Mouse (Mus musculus) lung, postnatal 36 days (tissue): ENCODE measurements around the gene Ttc5.
"Not testable (repeated sequence)": the region's sequence is repeated elsewhere in the genome, so short reads cannot be mapped to it uniquely, and the experiment has no call there.

ENCODE experiments used
- DNase-seq: peaks from one replicate; pipeline ENCODE4 v3.0.0; 2022; ENCODE audit warnings: mixed read lengths

Gene Ttc5

GRCm38 (mm10) chr14:50785251-50785637, at the start of gene Ttc5:
Gene Ttc5, minus strand, starts transcription at chr14:50785519.
- peak; percentile 95 for DNase-seq

DNA sequence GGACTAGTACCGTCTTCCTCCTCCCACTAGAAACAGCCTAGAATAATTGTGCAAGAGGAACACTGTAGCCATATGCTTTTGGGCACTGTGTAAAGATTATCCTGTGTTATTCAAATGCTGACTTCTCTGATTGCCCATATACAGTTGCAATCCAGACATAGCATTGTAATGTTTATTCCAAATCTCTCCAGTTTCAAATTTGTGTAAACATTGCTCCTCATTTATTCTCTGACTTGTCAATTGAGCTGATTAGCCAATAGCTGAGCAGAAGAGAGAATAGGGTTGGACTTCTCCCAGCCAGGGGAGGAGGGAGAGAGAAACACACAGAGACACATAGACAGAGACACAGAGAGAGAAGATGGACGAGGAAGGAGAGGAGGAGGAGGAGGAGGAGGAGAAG, 49.1 kb upstream of the Ttc5 start:
- DNase-seq = peak; percentile 40

GRCm38 (mm10) chr14:50833964-50834363, 48.6 kb upstream of the Ttc5 start:
- DNase-seq = peak; percentile 64

DNA sequence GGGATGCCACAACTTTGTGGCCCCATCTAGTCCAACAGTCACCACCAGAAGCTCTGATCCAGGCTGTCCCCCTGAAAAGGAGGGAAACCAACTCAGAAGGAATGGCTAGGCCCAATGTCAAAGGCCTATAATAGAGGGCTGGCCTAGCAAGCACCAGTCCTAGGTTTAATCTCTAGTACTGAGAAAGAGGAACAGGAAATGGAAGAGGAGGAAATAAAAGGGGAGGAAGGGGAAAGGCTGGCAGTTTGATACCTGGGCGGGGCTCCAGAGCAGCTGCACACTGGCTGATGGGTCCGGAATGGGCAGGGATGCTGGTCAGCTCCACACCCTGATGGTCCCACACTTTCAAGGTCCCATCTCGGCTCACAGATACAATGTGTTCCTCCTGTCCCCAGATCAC, 44.6 kb upstream of the Ttc5 start:
- DNase-seq = peak; percentile 34

DNA sequence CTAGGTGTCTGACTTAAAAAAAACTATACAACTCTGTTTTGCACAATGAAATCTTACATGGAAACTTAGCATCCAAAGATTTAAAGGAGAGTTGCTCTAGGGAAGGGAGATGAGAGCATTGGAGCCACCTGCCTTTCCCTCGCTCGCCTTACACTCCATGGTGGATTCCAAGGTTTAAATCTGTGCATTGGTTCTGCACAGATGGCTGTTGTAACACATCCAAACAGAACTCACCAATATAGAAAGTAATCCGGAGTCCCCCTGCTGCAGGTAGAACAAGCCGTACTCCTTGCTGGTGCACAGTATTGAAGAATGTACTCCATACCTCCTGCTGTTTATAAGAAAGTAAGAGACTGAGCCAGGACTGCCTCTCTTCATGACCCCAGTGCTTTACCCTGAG, 41.3 kb upstream of the Ttc5 start:
- DNase-seq = no peak

GRCm38 (mm10) chr14:50824219-50824618, 38.9 kb upstream of the Ttc5 start:
- peak; percentile 37 for DNase-seq

- DNase-seq = no peak
Observed at GRCm38 (mm10) chr14:50823240-50823639, 37.9 kb upstream of the Ttc5 start.

DNA sequence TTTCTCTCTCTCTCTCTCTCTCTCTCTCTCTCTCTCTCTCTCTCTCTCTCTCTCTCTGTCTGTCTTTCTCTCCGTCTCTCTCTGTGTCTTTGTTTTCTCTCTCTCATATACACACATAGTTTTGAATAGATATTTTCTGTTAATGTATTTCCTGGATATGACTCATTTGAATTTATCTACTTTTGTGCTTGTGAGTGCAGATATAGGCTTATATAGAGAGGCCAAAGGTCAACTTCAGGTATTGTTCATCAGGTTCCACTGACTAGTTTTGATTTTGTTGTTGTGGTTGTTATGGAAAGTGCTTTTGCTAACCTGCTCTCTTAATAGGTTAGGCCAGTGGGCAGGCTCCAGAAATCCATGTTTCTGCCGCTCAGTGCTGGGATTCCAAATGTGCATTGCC, 27.7 kb upstream of the Ttc5 start:
- DNase-seq = no peak

DNA sequence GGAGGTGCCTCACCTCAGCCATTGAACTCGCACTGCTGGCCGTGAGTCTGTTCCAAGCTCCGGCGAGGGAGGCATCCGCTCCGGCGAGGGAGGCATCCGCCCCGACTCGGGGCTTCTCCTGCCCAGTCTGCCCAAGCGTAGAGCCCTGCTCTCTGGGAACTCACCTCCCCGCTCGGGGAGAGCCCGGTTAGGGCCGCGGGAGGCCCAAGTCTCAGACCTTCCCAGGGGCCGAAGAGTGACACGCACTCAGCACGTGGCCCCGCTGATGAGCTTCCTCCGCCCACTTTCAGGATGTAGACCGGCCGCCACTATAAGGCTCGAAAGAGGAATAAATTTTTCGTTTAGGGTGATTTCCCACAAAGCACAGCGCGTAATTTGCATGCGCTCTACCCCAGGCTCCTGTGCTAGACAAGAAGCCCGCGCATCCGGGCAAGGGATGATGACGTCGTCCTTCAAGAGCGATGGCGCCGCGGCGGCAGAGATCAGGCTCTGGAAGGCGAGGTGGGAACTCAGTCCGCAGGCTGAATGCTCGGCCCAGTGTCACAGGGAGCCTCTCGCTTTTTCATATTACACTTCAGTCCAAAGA, 22.3 kb upstream of the Ttc5 start, which contains the start of the genes Ccnb1ip1 and Parp2:
Gene Ccnb1ip1, minus strand, starts transcription at position 246 of the 586 bp plus-strand sequence.
Gene Parp2, plus strand, starts transcription at position 355 of the 586 bp plus-strand sequence.
- peak; percentile 98 for DNase-seq

GRCm38 (mm10) chr14:50806469-50806868, 21.1 kb upstream of the Ttc5 start:
- DNase-seq = not testable (repeated sequence)

GRCm38 (mm10) chr14:50804683-50805082, 19.4 kb upstream of the Ttc5 start:
- DNase-seq = no peak

DNA sequence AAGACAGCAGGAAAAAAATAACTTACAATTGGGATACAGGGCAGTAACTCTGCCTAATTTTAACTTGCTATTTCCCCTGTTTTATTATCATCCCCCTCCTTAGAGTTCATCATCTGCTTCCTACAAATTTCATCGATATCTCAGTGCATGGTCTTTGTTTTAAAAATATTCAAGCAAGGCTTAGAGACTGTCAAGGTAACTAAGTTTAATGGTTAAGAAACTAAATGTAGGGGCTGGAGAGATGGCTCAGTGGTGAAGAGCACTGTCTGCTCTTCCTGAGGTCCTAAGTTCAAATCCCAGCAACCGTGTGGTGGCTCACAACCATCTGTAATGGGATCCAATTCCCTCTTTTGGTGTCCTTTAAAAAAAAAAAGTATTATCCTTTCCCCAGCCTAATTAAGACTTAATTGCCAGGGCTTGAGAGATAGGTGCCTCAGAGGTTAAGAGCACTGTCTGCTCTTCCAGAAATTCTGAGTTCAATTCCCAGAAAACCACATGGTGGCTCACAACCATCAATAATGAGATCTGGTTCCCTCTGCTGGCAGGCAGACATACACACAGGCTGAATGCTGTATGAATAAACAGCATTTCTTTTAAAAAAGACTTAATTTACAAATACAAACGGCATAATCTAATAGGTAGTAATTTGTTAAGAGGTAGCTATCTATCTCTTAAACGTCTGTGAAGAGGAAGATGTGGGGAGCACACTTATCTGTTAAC, 17.7 kb upstream of the Ttc5 start:
- peak; percentile 38 for DNase-seq

GRCm38 (mm10) chr14:50802441-50802840, 17.1 kb upstream of the Ttc5 start:
- no peak for DNase-seq

DNA sequence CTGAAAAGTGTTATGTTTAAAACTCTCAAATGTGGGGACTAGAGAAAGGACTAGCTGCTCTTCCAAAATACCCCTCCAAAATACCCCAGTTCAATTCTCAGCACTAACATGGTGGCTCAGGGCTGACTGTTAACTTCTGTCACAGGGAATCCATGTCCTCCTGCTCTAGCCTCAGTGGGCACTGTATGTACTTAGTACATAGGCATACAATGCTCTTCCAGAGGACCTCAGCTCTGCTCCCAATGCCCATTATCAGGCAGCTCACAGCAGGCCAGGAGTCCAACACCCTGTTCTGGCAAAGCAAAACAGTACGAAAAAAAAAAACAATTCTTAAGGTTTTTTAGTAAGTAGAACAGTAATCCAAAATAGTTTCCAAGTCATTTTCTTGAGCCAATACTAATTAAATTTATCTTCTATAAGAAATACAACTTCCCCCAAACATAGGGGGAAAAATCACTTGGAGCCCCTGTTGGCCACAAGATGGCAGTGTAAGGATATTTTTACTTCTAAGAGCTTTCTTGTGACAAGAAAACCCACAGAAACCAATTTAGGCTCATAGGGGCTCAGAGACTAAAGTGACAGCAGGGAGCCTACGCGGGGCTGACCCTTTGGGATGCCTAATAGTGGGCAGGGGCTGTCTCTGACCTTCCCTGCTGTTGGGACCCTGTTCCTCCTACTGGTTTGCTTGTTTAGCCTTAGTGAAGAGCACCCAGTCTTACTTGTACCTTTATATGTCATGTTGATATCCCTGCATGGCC, 14.4 kb upstream of the Ttc5 start:
- peak; percentile 69 for DNase-seq

DNA sequence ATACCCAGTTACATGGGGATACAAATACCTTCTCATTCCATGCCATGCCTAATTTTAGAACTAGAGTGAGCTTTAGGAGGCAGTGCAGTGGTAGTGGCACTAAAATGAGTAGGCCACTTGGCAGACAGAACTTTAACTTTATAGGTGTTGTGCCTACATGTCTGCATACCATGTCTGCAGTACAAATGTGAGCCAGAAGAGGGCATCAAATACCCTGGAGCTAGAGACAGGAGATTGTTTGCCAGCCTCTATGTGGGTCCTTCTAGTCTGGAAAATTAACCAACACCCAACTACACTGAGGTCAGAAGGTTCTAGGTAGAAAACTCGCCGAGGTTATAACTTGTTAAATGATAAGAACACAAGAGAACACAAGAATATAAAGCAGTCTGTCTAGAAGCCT, 13.2 kb upstream of the Ttc5 start:
- peak; percentile 40 for DNase-seq

DNA sequence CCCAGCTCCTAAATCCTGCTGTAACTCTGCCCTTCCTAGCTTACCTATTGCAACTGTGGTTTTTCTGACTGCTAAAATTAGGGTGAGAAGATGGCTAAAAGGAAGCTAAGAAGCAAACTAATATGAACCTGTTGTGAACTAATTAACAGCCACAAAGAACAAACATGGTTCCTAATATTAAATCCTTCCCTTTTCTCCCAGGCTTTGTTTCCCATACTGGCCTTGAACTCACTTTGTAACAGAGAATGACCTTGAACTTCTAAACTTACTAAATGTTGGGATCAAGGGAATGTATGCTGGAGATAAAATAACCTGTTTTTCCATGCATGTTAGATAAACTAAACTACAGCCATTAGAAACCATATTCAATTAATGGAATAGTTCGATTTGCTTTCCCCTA, 11.1 kb upstream of the Ttc5 start:
- DNase-seq = no peak

DNA sequence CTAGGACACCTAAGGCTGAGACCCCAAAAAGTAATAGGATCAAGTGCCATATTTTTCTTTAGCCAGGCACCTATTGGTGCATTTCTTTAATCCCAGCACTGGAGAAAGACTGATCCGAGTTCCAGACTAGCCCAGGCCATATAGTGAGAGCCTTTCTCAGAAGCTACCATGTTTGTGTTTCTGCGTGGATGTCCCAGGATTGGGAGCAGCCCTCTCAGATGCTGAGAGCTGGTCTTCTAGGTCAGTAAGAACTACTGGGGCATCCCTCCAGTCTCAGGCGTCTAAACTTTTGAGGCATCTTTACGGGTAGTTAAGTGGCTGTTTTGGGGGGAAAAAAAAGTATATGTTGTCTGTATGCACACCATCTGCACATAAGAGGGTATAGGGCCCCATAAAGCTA, 10.6 kb upstream of the Ttc5 start:
- no peak for DNase-seq

GRCm38 (mm10) chr14:50795261-50795935, 10.1 kb upstream of the Ttc5 start:
- DNase-seq = no peak

- DNase-seq = no peak
Observed at GRCm38 (mm10) chr14:50788157-50788556, 2.8 kb upstream of the Ttc5 start.

DNA sequence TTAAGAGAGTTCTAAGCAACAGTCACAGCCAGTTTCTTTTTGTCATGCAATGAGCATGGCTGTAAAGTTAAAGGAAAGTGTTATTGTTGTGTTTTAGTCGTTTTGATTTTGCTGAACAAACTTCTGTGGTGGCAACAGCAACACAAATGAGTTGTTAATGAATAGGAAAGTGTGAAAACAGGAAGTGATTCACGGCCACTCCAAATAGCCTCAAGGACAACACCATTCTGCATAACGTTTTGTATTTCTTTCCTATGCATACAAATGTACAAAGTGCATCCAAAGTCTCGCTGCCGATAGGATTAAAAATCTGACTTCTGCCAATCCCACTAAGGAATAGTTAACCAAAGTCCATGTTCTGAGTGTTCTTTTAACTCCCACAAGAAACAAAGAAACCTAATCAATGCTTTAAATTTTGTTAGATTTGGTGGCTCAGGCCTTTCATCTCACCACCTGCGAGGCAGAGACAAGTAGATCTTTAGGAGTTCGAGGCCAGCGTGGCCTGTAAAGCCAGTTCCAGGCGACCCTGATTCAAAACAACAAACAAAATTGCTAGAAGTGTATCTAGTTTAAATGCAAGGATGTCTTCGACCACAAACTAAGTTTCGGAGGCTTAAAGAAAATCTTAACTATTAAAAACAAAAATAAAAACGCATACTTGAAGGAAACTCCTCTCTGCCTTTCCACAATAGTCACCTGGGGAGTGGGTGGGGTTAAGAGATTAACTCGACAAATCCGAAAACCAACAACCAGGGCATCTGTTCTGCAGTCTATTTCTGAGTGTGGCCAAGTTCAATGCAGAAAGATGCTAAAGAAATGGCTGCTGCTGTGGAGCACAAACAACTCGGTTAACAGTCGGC, 698 bp downstream of the Ttc5 start:
- peak; percentile 19 for DNase-seq

DNA sequence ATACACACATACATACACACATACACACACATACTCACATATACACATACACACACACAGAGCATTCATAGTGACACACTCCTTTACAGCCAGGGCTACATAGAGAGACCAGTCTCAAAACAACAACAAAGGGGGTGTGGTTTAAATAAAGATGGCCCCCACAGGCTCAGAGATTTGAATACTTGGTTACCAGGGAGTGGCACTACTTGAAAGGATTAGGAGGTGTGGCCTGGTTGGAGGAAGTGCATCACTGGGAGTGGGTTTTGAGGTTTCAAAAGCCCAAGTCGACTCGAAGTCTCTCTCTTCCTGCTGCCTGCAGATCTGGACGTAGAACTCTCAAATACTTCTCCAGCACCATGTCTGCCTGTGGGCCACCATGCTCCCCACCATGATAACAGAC, 3.2 kb downstream of the Ttc5 start:
- no peak for DNase-seq

GRCm38 (mm10) chr14:50771342-50771741, 14.0 kb downstream of the Ttc5 start:
- peak; percentile 20 for DNase-seq
